Mouse (Mus musculus): ENCODE results near the gene Mob3b. TPM values are rescaled to one million over a fixed set of nuclear protein-coding genes. Genes with fewer than 3 reads are reported as not detected.
A peak's percentile ranks its signal among the peaks of the same experiment; 100 is the strongest.

The Mob3b gene
- polyA plus RNA-seq, 1 experiment, result 0.12 TPM

- no peak for TF ChIP-seq TCF12 (IDR thresholded peaks at IDR 0.05; ENCODE audit: insufficient read depth, poor library complexity, severe bottlenecking)
- TF ChIP-seq SRF (IDR thresholded peaks at IDR 0.05; ENCODE audit: control insufficient read depth, insufficient read length, low read depth), result no peak
- TF ChIP-seq POLR2AphosphoS2 (IDR thresholded peaks at IDR 0.05; ENCODE audit: insufficient read length, low read depth), result no peak
- TF ChIP-seq POLR2A (IDR thresholded peaks at IDR 0.05; ENCODE audit: insufficient read length, low read depth), result no peak
- no peak for TF ChIP-seq MAX (IDR thresholded peaks at IDR 0.05; ENCODE audit: low read depth)
- no peak for TF ChIP-seq MYOG (IDR thresholded peaks at IDR 0.05; ENCODE audit: control insufficient read depth in 1 of 3, insufficient read depth in 1 of 3, insufficient read length in 2 of 3, low read depth in 2 of 3)
- TF ChIP-seq MYOD1 (IDR thresholded peaks at IDR 0.05; ENCODE audit: control insufficient read depth in 1 of 3, insufficient read length in 2 of 3, low read depth in 2 of 3), result no peak
- no peak for TF ChIP-seq USF1 (IDR thresholded peaks at IDR 0.05; ENCODE audit: low read depth)
- TF ChIP-seq REST (IDR thresholded peaks at IDR 0.05; ENCODE audit: insufficient read depth, insufficient read length), result no peak
- TF ChIP-seq TCF3 (IDR thresholded peaks at IDR 0.05; ENCODE audit: insufficient read length, low read depth), result no peak
- no peak for TF ChIP-seq CEBPB (IDR thresholded peaks at IDR 0.05; ENCODE audit: insufficient read depth, poor library complexity, severe bottlenecking)
- no peak for TF ChIP-seq E2F4 (IDR thresholded peaks at IDR 0.05; ENCODE audit: insufficient read depth)
- Histone ChIP-seq H3K79me2 (ENCODE audit: control insufficient read depth, insufficient read depth) (no peaks in the 10 kb centered on the region), H3K4me2 (ENCODE audit: low read depth) (peak overlapping the region; percentile 90), H3K36me3 (ENCODE audit: control insufficient read depth, insufficient read depth) (no peaks in the 10 kb centered on the region), H3K27me3 (ENCODE audit: control insufficient read depth, insufficient read depth, insufficient read length) (no peaks in the 10 kb centered on the region), H3ac (ENCODE audit: control insufficient read depth, insufficient read length) (no peak overlapping the region), H3K4me3 (no peak overlapping the region)
These were observed 2.0 kb downstream of the Mob3b start for GRCm38 (mm10) chr4:35155132-35155922.

GRCm38 (mm10) chr4:35154051-35154450, 3.2 kb downstream of the Mob3b start:
- Histone ChIP-seq H3K4me3 (no peak overlapping the region), H3K4me2 (ENCODE audit: low read depth) (no peak overlapping the region), H3K27me3 (ENCODE audit: control insufficient read depth, insufficient read depth, insufficient read length) (no peaks in the 10 kb centered on the region), H3ac (ENCODE audit: control insufficient read depth, insufficient read length) (no peak overlapping the region), H3K36me3 (ENCODE audit: control insufficient read depth, insufficient read depth) (no peaks in the 10 kb centered on the region), H3K79me2 (ENCODE audit: control insufficient read depth, insufficient read depth) (no peaks in the 10 kb centered on the region)
- TF ChIP-seq MAX (IDR thresholded peaks at IDR 0.05; ENCODE audit: low read depth), result no peak
- TF ChIP-seq USF1 (IDR thresholded peaks at IDR 0.05; ENCODE audit: low read depth), result no peak
- no peak for TF ChIP-seq MYOG (IDR thresholded peaks at IDR 0.05; ENCODE audit: control insufficient read depth in 1 of 3, insufficient read depth in 1 of 3, insufficient read length in 2 of 3, low read depth in 2 of 3)
- TF ChIP-seq REST (IDR thresholded peaks at IDR 0.05; ENCODE audit: insufficient read depth, insufficient read length), result no peak

GRCm38 (mm10) chr4:35151756-35152155, 5.5 kb downstream of the Mob3b start, which contains the start of gene Ifnk:
Ifnk (plus strand) TSS chr4:35152056.
- Histone ChIP-seq H3K4me3 (no peak within 1 kb of the TSS), H3K27me3 (ENCODE audit: control insufficient read depth, insufficient read depth, insufficient read length) (no peaks in the 10 kb centered on the region), H3ac (ENCODE audit: control insufficient read depth, insufficient read length) (no peak within 1 kb of the TSS), H3K4me2 (ENCODE audit: low read depth) (no peak within 1 kb of the TSS), H3K36me3 (ENCODE audit: control insufficient read depth, insufficient read depth) (no peaks in the 10 kb centered on the region), H3K79me2 (ENCODE audit: control insufficient read depth, insufficient read depth) (no peaks in the 10 kb centered on the region)
- TF ChIP-seq USF1 (IDR thresholded peaks at IDR 0.05; ENCODE audit: low read depth) (no peak), MAX (IDR thresholded peaks at IDR 0.05; ENCODE audit: low read depth) (no peak), TCF3 (IDR thresholded peaks at IDR 0.05; ENCODE audit: insufficient read length, low read depth) (no peak), E2F4 (IDR thresholded peaks at IDR 0.05; ENCODE audit: insufficient read depth) (no peak), CEBPB (IDR thresholded peaks at IDR 0.05; ENCODE audit: insufficient read depth, poor library complexity, severe bottlenecking) (no peak), POLR2A (IDR thresholded peaks at IDR 0.05; ENCODE audit: insufficient read length, low read depth) (no peak), SRF (IDR thresholded peaks at IDR 0.05; ENCODE audit: control insufficient read depth, insufficient read length, low read depth) (no peak), REST (IDR thresholded peaks at IDR 0.05; ENCODE audit: insufficient read depth, insufficient read length) (no peak), MYOD1 (IDR thresholded peaks at IDR 0.05; ENCODE audit: control insufficient read depth in 1 of 3, insufficient read length in 2 of 3, low read depth in 2 of 3) (no peak), POLR2AphosphoS2 (IDR thresholded peaks at IDR 0.05; ENCODE audit: insufficient read length, low read depth) (no peak), MYOG (IDR thresholded peaks at IDR 0.05; ENCODE audit: control insufficient read depth in 1 of 3, insufficient read depth in 1 of 3, insufficient read length in 2 of 3, low read depth in 2 of 3) (no peak), TCF12 (IDR thresholded peaks at IDR 0.05; ENCODE audit: insufficient read depth, poor library complexity, severe bottlenecking) (no peak)

GRCm38 (mm10) chr4:35150706-35151105, 6.6 kb downstream of the Mob3b start:
- no peaks in the 10 kb centered on the region for H3K79me2 ChIP-seq (ENCODE audit: control insufficient read depth, insufficient read depth)
- no peak for TF ChIP-seq USF1 (IDR thresholded peaks at IDR 0.05; ENCODE audit: low read depth)
- TF ChIP-seq MYOG (IDR thresholded peaks at IDR 0.05; ENCODE audit: control insufficient read depth in 1 of 3, insufficient read depth in 1 of 3, insufficient read length in 2 of 3, low read depth in 2 of 3), result no peak
- no peak for TF ChIP-seq REST (IDR thresholded peaks at IDR 0.05; ENCODE audit: insufficient read depth, insufficient read length)
- no peak for TF ChIP-seq POLR2A (IDR thresholded peaks at IDR 0.05; ENCODE audit: insufficient read length, low read depth)
- no peak for TF ChIP-seq TCF3 (IDR thresholded peaks at IDR 0.05; ENCODE audit: insufficient read length, low read depth)
- no peak for TF ChIP-seq MYOD1 (IDR thresholded peaks at IDR 0.05; ENCODE audit: control insufficient read depth in 1 of 3, insufficient read length in 2 of 3, low read depth in 2 of 3)
- TF ChIP-seq SRF (IDR thresholded peaks at IDR 0.05; ENCODE audit: control insufficient read depth, insufficient read length, low read depth), result no peak
- no peak for TF ChIP-seq MAX (IDR thresholded peaks at IDR 0.05; ENCODE audit: low read depth)
- no peak for TF ChIP-seq TCF12 (IDR thresholded peaks at IDR 0.05; ENCODE audit: insufficient read depth, poor library complexity, severe bottlenecking)
- TF ChIP-seq E2F4 (IDR thresholded peaks at IDR 0.05; ENCODE audit: insufficient read depth), result no peak
- TF ChIP-seq CEBPB (IDR thresholded peaks at IDR 0.05; ENCODE audit: insufficient read depth, poor library complexity, severe bottlenecking), result no peak
- TF ChIP-seq POLR2AphosphoS2 (IDR thresholded peaks at IDR 0.05; ENCODE audit: insufficient read length, low read depth), result no peak
- no peak overlapping the region for H3ac ChIP-seq (ENCODE audit: control insufficient read depth, insufficient read length)
- H3K27me3 ChIP-seq (ENCODE audit: control insufficient read depth, insufficient read depth, insufficient read length), result no peaks in the 10 kb centered on the region
- H3K36me3 ChIP-seq (ENCODE audit: control insufficient read depth, insufficient read depth), result no peaks in the 10 kb centered on the region
- no peak overlapping the region for H3K4me2 ChIP-seq (ENCODE audit: low read depth)
- H3K4me3 ChIP-seq, result no peak overlapping the region

Measured in myocyte (in vitro differentiated cells).